Mouse (Mus musculus) liver, embryonic 14.5 days (tissue): ENCODE data around the gene Ogfod2.

Source experiments
- CTCF ChIP-seq: IDR thresholded peaks from 2 replicates; pipeline ENCODE4 v1.5.1; 2016; ENCODE audit warnings: antibody characterized with exemption, low read depth, control low read depth
- EP300 ChIP-seq: IDR thresholded peaks from 2 replicates; pipeline ENCODE4 v1.6.1; 2016; ENCODE audit warnings: antibody characterized with exemption, low read depth

DNA sequence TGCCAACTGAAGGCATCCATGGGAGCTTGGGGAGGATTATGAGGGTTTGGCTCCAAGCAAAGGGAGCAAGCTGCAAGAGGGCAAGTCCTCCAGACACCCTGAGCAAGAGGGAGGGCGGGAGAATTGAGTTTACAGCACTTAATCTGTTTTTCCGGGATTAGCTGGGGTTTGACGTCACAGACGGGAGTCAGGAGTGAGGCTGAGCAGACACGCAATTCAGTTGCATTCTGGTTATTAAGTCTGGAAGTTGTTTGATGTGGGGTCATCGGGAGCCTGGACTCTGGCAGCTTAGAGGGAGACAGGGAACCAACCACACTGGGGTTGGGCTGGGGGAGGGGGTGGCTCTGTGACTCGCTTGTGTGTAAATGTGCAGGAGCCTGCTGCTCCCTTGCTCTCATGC, 47.4 kb downstream of the Ogfod2 start:
- no peak for TF ChIP-seq CTCF
- TF ChIP-seq EP300 = no peak
